Mouse (Mus musculus): Measurements from ENCODE around the gene Gm26938.

- no peak for TF ChIP-seq CTCF (IDR thresholded peaks at IDR 0.05; ENCODE audit: control insufficient read depth, insufficient read depth, insufficient replicate concordance, low read depth, low read length)
- no peak for TF ChIP-seq POLR2A (IDR thresholded peaks at IDR 0.05; ENCODE audit: control insufficient read depth, low read depth, low read length)
These were observed 1.4 kb upstream of the Gm26938 start for GRCm38 (mm10) chr5:139827593-139827992.

All from testis, adult 2 months (tissue).